Mouse (Mus musculus): ENCODE results near the gene Gabrb2. TPM values are rescaled to one million over a fixed set of nuclear protein-coding genes. Genes with fewer than 3 reads are reported as not detected.

Gene Gabrb2
- polyA plus RNA-seq, 1 experiment from 2014 or later, result 50.5 TPM

- Histone ChIP-seq H3K27me3 (ENCODE audit: control insufficient read depth, insufficient read depth, low read length) (no peaks in the 10 kb centered on the region), H3K4me1 (ENCODE audit: control insufficient read depth, insufficient read depth, low read length) (no peaks in the 10 kb centered on the region), H3K4me3 (replicated peaks; ENCODE audit: low read depth, low read length) (no peak overlapping the region), H3K4me2 (ENCODE audit: low read length) (no peak overlapping the region), H3K36me3 (ENCODE audit: control insufficient read depth, insufficient read depth, low read length) (no peaks in the 10 kb centered on the region), H3K9me3 (ENCODE audit: control insufficient read depth, low read length) (no peaks in the 10 kb centered on the region), H3K27ac (replicated peaks; ENCODE audit: low read depth, low read length) (no peak overlapping the region), H3K9ac (replicated peaks; ENCODE audit: low read length) (no peak overlapping the region)
- 83% methylated on average over 2 of the region's 2 CpGs for WGBS
- no peak for DNase-seq
- no peak for ATAC-seq (ENCODE audit: low FRiP score, low TSS enrichment)
Measured at GRCm38 (mm10) chr11:42505436-42505835, 85.9 kb downstream of the Gabrb2 start.

GRCm38 (mm10) chr11:42505911-42506310 is 86.4 kb downstream of the Gabrb2 start:
- Histone ChIP-seq H3K4me3 (replicated peaks; ENCODE audit: low read depth, low read length) (no peak overlapping the region), H3K27ac (replicated peaks; ENCODE audit: low read depth, low read length) (no peak overlapping the region), H3K4me2 (ENCODE audit: low read length) (no peak overlapping the region), H3K36me3 (ENCODE audit: control insufficient read depth, insufficient read depth, low read length) (no peaks in the 10 kb centered on the region), H3K4me1 (ENCODE audit: control insufficient read depth, insufficient read depth, low read length) (no peaks in the 10 kb centered on the region), H3K27me3 (ENCODE audit: control insufficient read depth, insufficient read depth, low read length) (no peaks in the 10 kb centered on the region), H3K9ac (replicated peaks; ENCODE audit: low read length) (no peak overlapping the region), H3K9me3 (ENCODE audit: control insufficient read depth, low read length) (no peaks in the 10 kb centered on the region)
- no peak for DNase-seq
- no peak for ATAC-seq (ENCODE audit: low FRiP score, low TSS enrichment)
- 67% methylated on average over 1 of the region's 1 CpGs for WGBS

- no peak overlapping the region for H3K4me2 ChIP-seq (ENCODE audit: low read length)
- no peaks in the 10 kb centered on the region for H3K9me3 ChIP-seq (ENCODE audit: control insufficient read depth, low read length)
- H3K4me1 ChIP-seq (ENCODE audit: control insufficient read depth, insufficient read depth, low read length), result no peaks in the 10 kb centered on the region
- no peak overlapping the region for H3K4me3 ChIP-seq (replicated peaks; ENCODE audit: low read depth, low read length)
- DNase-seq (no peak), ATAC-seq (ENCODE audit: low FRiP score, low TSS enrichment) (no peak)
- no peak overlapping the region for H3K9ac ChIP-seq (replicated peaks; ENCODE audit: low read length)
- no peaks in the 10 kb centered on the region for H3K36me3 ChIP-seq (ENCODE audit: control insufficient read depth, insufficient read depth, low read length)
- no peak overlapping the region for H3K27ac ChIP-seq (replicated peaks; ENCODE audit: low read depth, low read length)
- no peaks in the 10 kb centered on the region for H3K27me3 ChIP-seq (ENCODE audit: control insufficient read depth, insufficient read depth, low read length)
- WGBS, result 89% methylated on average over 2 of the region's 2 CpGs
Measured at GRCm38 (mm10) chr11:42521960-42522359, 102.4 kb downstream of the Gabrb2 start.

GRCm38 (mm10) chr11:42528226-42528881 is 108.8 kb downstream of the Gabrb2 start:
- Histone ChIP-seq H3K9me3 (ENCODE audit: control insufficient read depth, low read length) (no peaks in the 10 kb centered on the region), H3K4me3 (replicated peaks; ENCODE audit: low read depth, low read length) (no peak overlapping the region), H3K36me3 (ENCODE audit: control insufficient read depth, insufficient read depth, low read length) (no peaks in the 10 kb centered on the region), H3K27ac (replicated peaks; ENCODE audit: low read depth, low read length) (no peak overlapping the region), H3K27me3 (ENCODE audit: control insufficient read depth, insufficient read depth, low read length) (no peaks in the 10 kb centered on the region), H3K4me1 (ENCODE audit: control insufficient read depth, insufficient read depth, low read length) (no peaks in the 10 kb centered on the region), H3K9ac (replicated peaks; ENCODE audit: low read length) (no peak overlapping the region), H3K4me2 (ENCODE audit: low read length) (no peak overlapping the region)
- WGBS, result 94% methylated on average over 3 of the region's 3 CpGs
- ATAC-seq (ENCODE audit: low FRiP score, low TSS enrichment) (no peak), DNase-seq (no peak)

GRCm38 (mm10) chr11:42532577-42532976 is 113.0 kb downstream of the Gabrb2 start:
- Histone ChIP-seq H3K9me3 (ENCODE audit: control insufficient read depth, low read length) (no peaks in the 10 kb centered on the region), H3K27me3 (ENCODE audit: control insufficient read depth, insufficient read depth, low read length) (no peaks in the 10 kb centered on the region), H3K4me1 (ENCODE audit: control insufficient read depth, insufficient read depth, low read length) (no peaks in the 10 kb centered on the region), H3K4me3 (replicated peaks; ENCODE audit: low read depth, low read length) (no peak overlapping the region), H3K27ac (replicated peaks; ENCODE audit: low read depth, low read length) (0 out of 2 replicates have a peak overlapping the region, but pooled peaks have one; percentile 26), H3K9ac (replicated peaks; ENCODE audit: low read length) (no peak overlapping the region), H3K4me2 (ENCODE audit: low read length) (no peak overlapping the region), H3K36me3 (ENCODE audit: control insufficient read depth, insufficient read depth, low read length) (no peaks in the 10 kb centered on the region)
- peak; percentile 56 for DNase-seq
- 50% methylated on average over 2 of the region's 2 CpGs for WGBS
- no peak for ATAC-seq (ENCODE audit: low FRiP score, low TSS enrichment)

- Histone ChIP-seq H3K4me1 (ENCODE audit: control insufficient read depth, insufficient read depth, low read length) (no peaks in the 10 kb centered on the region), H3K27me3 (ENCODE audit: control insufficient read depth, insufficient read depth, low read length) (no peaks in the 10 kb centered on the region), H3K4me3 (replicated peaks; ENCODE audit: low read depth, low read length) (no peak overlapping the region), H3K9me3 (ENCODE audit: control insufficient read depth, low read length) (no peaks in the 10 kb centered on the region), H3K36me3 (ENCODE audit: control insufficient read depth, insufficient read depth, low read length) (no peaks in the 10 kb centered on the region), H3K4me2 (ENCODE audit: low read length) (no peak overlapping the region), H3K27ac (replicated peaks; ENCODE audit: low read depth, low read length) (no peak overlapping the region), H3K9ac (replicated peaks; ENCODE audit: low read length) (no peak overlapping the region)
- ATAC-seq (ENCODE audit: low FRiP score, low TSS enrichment) (no peak), DNase-seq (no peak)
- 77% methylated on average over 5 of the region's 5 CpGs for WGBS
Measured at GRCm38 (mm10) chr11:42535286-42535685, 115.7 kb downstream of the Gabrb2 start.

GRCm38 (mm10) chr11:42535861-42536260 is 116.3 kb downstream of the Gabrb2 start:
- H3K9me3 ChIP-seq (ENCODE audit: control insufficient read depth, low read length), result no peaks in the 10 kb centered on the region
- no peaks in the 10 kb centered on the region for H3K4me1 ChIP-seq (ENCODE audit: control insufficient read depth, insufficient read depth, low read length)
- WGBS, result 86% methylated on average over 1 of the region's 1 CpGs
- no peak for ATAC-seq (ENCODE audit: low FRiP score, low TSS enrichment)
- H3K27me3 ChIP-seq (ENCODE audit: control insufficient read depth, insufficient read depth, low read length), result no peaks in the 10 kb centered on the region
- no peak overlapping the region for H3K9ac ChIP-seq (replicated peaks; ENCODE audit: low read length)
- H3K36me3 ChIP-seq (ENCODE audit: control insufficient read depth, insufficient read depth, low read length), result no peaks in the 10 kb centered on the region
- no peak overlapping the region for H3K4me3 ChIP-seq (replicated peaks; ENCODE audit: low read depth, low read length)
- no peak overlapping the region for H3K27ac ChIP-seq (replicated peaks; ENCODE audit: low read depth, low read length)
- DNase-seq, result no peak
- no peak overlapping the region for H3K4me2 ChIP-seq (ENCODE audit: low read length)

- 81% methylated on average over 2 of the region's 2 CpGs for WGBS
- no peaks in the 10 kb centered on the region for H3K4me1 ChIP-seq (ENCODE audit: control insufficient read depth, insufficient read depth, low read length)
- no peak overlapping the region for H3K27ac ChIP-seq (replicated peaks; ENCODE audit: low read depth, low read length)
- no peak overlapping the region for H3K4me3 ChIP-seq (replicated peaks; ENCODE audit: low read depth, low read length)
- no peaks in the 10 kb centered on the region for H3K9me3 ChIP-seq (ENCODE audit: control insufficient read depth, low read length)
- no peak overlapping the region for H3K9ac ChIP-seq (replicated peaks; ENCODE audit: low read length)
- H3K27me3 ChIP-seq (ENCODE audit: control insufficient read depth, insufficient read depth, low read length), result no peaks in the 10 kb centered on the region
- ATAC-seq (ENCODE audit: low FRiP score, low TSS enrichment), result no peak
- H3K36me3 ChIP-seq (ENCODE audit: control insufficient read depth, insufficient read depth, low read length), result no peaks in the 10 kb centered on the region
- no peak for DNase-seq
- H3K4me2 ChIP-seq (ENCODE audit: low read length), result no peak overlapping the region
Measured at GRCm38 (mm10) chr11:42542861-42543260, 123.3 kb downstream of the Gabrb2 start.

- no peak overlapping the region for H3K27ac ChIP-seq (replicated peaks; ENCODE audit: low read depth, low read length)
- H3K4me2 ChIP-seq (ENCODE audit: low read length), result no peak overlapping the region
- WGBS, result 70% methylated on average over 5 of the region's 5 CpGs
- H3K27me3 ChIP-seq (ENCODE audit: control insufficient read depth, insufficient read depth, low read length), result no peaks in the 10 kb centered on the region
- no peak overlapping the region for H3K4me3 ChIP-seq (replicated peaks; ENCODE audit: low read depth, low read length)
- peaks cover 3% of the 10 kb centered on the region; the same call in 1 of the 2 replicates for H3K36me3 ChIP-seq (ENCODE audit: control insufficient read depth, insufficient read depth, low read length)
- ATAC-seq (ENCODE audit: low FRiP score, low TSS enrichment) (no peak), DNase-seq (no peak)
- H3K9me3 ChIP-seq (ENCODE audit: control insufficient read depth, low read length), result no peaks in the 10 kb centered on the region
- H3K9ac ChIP-seq (replicated peaks; ENCODE audit: low read length), result no peak overlapping the region
- H3K4me1 ChIP-seq (ENCODE audit: control insufficient read depth, insufficient read depth, low read length), result no peaks in the 10 kb centered on the region
Measured at GRCm38 (mm10) chr11:42566023-42566422, 146.5 kb downstream of the Gabrb2 start.

All from midbrain, embryonic 14.5 days (tissue).